Mouse (Mus musculus): Measurements from ENCODE around the gene Ambra1.

Ambra1 gene

DNA sequence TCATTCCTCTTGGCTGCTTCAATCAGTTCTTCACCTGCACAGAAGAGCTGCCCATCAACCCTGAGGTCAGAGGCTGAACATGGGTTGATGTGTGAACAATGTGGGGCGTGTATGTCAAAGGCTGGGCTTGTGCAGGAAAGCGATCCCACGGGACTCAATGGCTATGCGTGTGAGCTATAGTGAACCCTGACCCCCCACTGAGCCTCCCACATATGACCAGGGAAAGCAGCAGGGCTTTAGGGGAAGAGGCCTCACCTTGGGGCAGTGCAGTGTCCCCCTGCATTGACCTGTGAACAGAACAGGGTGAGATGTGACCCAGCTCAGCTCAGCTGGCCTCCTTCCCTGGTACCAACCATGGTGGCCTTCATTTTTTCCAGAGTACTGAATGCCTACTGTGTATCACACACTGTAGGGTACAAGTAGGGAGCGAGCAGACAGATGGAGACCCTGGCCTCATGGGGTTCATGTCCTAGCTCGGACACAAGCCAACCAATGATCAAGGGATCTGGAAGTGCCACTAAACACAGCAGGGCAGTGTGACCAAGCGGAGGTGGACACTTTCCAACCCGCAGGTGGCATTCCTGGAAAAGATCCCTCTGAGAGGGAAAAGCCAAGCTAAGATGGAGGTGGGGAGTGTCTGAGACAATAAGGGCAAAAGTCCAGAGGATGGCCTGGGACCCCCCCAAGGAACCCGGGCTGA is 205.0 kb downstream of the Ambra1 start:
- CTCF ChIA-PET, result no interaction called here

DNA sequence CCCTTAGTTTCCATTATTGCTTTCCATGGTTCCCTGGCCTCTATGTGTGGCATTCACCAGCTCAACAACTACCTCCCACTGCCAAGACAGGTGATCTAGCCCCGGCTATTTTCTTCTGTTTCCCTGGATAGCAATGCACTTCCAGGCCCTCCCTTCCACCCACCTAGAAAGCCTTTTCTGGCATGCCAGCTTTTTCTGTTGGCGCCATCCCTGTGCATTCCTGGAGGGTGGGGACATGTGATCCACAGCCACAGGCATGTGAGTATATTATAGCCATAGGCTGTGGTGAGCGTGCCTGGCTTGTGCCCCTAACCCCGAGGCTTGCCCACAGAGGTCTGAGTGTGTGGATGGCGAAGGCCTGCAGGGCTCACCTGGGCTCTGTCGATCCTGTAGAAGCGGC is 206.2 kb downstream of the Ambra1 start:
- CTCF ChIA-PET, result no interaction called here

DNA sequence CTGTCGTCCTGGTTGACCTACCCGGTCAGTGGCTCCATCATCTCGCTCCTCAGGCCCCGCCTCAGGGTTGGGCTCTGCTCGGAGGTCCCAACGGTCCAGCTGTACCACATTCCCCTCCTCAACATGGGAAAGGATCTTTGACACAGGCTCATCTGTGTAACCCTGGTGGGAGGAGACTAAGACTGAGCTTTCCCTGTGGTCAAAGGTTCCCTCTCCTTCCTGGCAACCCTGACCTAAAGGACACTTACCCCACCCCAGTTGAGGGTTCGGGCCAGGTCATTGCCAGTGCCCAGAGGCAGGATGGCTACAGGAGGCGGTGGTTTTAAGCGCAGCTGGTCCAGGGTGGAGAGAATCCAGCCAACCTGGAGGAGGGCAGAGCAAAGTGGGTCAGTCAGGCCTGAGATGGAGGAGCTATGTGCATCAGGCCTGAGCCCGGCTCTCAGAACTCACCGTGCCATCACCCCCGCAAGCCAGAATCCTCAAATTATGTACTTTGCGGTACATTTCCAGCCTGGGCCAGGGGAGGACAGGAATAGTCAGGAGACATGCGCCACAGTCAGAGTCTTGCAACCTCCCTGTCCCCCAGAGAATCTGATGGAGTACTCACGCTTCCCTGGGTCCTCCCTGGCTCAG is 209.5 kb downstream of the Ambra1 start:
- CTCF ChIA-PET, result no interaction called here

DNA sequence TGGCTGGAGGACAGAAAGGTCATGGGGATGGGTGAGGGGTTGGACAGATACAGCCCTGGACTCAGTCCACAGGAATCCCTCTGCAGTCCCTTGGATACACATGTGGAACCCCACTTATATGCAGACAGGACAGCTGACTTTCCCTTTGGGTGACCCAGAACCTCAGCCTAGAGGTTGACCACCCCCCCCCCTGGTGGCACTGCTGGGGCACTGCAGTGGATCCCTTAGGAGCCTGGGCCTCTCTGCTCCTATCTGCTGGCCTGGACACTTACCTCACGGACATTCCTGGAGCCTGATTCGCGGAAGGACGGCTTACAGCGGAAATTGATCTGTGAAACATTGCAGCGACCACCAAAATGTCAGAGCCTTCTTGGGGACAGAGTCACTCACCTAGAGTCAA is 212.4 kb downstream of the Ambra1 start:
- CTCF ChIA-PET, result interaction anchor here (0.6 to 1.0 kb wide), 2 partner anchors 13 to 32 kb away, joined by 3 to 5 read pairs; no protein-coding TSS in a partner anchor

DNA sequence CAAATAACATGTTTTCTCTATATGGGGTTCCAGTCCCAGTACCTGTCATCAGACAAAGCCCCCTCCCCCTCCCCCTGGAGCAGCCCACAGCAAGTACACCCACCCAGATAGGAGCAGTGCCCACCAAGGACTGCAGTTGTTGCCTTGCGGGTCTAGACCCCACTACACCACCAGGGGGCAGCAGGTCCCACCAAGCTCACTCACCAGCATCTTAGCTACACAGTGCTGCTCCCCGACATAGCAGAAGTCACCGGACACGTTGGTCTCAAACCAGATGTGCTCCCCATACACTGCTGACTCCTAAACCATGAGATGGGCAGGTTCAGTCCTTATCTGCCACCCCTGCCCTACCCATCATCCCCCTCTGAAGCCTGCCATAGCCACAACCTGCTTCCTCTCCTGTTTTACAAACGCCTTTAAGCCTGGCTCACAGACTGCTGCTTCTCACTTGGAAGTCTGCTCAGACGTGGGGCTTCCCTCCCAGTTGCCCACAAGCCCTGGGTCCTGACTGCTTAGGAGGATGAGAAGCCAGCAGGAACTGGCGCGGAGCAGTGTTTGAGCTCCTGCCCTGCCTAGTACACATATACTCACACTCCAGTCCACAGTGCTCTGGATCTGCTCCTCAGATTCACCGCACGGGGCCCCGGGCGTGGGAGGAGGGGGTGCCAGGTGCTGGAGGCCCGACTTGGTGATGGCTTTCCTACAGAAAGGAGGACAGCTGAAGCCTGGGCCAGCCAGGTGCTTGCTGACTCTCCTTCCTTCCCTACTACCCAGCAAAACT is 214.4 kb downstream of the Ambra1 start:
- CTCF ChIA-PET, result interaction anchor here (1.0 to 1.6 kb wide), 4 partner anchors 10 to 44 kb away, joined by 3 to 5 read pairs (median 4); no protein-coding TSS in a partner anchor

DNA sequence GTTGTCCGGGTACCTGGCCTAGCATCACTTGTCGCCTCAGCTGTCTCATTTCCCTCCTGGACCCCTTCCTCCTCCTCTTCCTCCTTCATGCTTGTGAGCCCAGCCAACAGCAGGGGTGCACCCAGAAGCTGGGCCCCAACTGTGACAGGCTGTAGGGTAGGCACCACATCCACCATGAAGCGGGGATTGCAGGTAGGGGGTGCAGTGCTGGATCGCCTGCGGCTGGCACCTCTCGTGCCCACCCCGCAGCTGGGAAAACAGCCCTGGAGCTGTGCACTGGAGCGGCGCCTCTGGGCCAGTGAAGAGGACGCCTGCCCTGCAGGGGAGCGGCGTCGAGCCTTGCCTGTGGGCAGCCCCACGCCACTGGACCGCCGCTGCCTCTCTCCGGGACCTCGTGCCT is 215.5 kb downstream of the Ambra1 start, which contains the start of gene Gm9821:
TSS of gene Gm9821 (plus strand) at position 221 of the 400 bp plus-strand sequence.
- CTCF ChIA-PET, result no interaction called here

DNA sequence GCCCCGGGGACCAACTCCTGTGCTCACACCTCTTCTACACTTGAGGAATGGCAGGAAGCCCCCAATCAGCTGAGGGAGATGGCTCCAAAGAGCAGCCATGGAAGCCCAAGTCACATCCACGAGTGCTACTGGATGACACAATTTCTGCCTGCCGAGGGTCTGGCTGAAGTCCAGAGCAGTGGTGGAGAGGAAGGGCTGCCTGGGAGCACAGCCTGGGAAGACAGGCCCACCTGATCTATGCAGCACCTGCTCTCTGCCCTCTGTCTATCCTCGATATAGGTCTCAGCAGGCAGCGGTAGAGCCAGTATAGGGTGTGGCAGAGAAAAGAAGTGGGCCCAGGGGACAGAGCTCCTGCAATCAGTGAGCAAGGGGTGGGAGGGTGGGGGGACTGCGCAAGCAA is 216.9 kb downstream of the Ambra1 start:
- CTCF ChIA-PET, result interaction anchor here (0.7 kb wide), 1 partner anchor 18 kb away, joined by 4 read pairs; no protein-coding TSS in a partner anchor

DNA sequence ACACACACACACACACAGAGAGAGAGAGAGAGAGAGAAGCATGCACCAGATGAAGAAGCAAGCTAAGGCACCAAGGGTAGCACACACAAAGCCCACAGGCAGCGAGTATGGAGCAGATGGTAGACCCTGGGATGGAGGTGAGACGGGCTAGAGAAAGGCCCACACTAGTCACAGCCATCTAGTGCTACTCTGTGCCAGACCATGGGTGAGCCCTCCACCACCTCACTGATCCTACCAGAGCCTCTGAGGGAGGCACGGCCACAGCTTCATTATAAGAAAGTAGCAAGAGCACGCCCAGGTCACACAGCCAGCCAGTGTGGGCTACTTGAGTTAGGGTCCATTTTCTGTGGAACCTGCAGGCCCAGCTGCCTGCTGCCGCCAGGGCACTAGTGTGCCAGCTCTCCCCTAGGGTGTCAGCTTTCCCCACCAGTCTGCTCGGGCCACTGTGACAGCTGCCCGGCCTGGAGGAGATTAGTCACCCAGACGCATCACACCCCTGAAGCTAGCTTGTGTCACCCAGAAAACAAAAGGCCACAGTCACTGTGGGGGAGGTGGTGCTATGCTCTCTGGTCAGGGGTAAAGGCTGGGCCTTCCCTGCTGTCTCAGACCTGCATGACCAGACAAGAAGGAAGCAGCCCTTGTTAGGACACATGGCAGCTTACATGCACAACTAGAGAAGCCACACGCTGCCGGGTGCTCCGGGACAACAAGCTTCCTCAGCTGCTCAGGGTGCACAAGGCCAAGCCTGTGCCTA is 217.6 kb downstream of the Ambra1 start:
- CTCF ChIA-PET, result interaction anchor here (0.7 to 0.9 kb wide), 2 partner anchors 13 to 17 kb away, joined by 4 to 12 read pairs; no protein-coding TSS in a partner anchor

DNA sequence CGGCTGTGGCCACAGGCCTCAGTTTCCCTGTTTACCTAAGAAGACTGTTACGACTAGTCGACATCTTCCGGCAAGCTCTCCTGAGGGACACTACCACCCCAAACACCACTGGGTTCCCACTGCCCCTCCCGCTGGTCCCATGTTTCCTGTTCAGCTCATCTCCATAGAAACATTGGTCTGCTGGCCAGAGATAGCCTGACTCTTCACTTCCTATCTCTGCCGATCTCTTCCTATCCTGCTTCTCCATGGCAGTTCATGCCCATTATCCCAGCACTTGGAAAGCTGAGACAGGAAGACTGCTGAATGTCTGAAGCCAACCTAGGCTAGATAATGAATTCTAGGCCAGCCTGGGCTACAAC is 218.2 kb downstream of the Ambra1 start:
- CTCF ChIA-PET, result interaction anchor here (0.9 kb wide), 1 partner anchor 13 kb away, joined by 12 read pairs; no protein-coding TSS in a partner anchor

DNA sequence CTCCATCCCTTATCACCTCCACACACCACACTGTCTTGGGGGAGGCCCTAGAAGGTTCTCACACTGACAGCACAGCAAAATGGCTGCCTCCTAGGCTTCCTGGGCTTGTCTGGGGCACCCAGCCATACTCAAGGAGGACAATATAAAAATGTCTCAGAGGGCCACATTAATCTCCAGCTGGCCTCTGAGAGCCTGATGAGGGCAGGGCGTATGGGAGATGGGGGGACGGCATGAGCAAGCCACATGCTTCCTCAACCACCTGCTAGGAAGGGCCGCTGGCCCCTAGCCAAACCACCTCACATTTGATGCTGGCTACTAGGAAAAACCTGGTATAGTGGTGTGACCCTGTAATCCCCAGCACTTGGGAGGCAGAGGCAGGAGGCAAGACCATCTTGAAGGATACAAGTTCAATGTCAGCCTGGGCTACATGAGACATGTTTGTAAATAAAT is 218.9 kb downstream of the Ambra1 start:
- CTCF ChIA-PET, result no interaction called here

DNA sequence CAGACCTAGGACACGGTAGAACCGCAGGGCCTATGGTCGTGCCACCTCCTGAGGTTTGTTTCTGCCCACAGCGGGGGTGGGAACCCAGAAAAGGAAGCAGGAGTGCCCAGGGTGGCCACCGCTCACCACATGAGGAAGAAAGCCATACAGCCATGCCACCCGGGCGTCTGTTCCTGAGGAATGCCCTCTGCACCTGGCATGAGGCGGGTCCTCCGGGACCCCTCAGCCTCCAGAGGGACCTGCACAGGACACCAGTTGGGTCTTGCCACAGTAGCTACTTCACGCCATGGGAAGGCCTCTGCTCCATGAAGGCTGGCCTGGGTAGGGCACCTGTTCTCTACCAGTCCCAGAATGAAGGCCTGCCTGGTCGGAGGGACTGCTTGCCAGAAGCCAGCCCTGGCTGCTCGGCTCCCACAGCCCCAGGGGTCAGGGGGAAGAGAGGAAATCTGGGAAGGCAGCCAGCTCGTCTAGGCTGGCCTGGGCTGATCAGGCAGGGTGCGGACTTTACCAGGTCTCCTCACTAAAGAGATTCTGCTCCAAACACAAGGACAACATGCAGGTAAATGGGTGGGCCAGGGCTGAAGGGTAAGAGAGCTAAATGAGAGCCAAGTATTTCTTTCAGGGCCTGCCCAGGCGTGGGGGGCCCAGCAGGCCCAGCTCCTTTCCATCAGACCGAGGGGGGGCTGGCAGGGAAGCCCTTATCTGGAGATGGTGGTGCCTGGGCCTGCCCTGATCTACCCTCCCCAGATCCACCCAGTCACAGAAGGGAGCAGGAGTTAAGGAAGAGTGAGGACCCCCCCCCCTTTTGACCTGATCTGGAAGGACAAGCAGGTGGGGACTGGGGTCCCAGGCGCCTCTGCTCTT is 219.7 kb downstream of the Ambra1 start:
- CTCF ChIA-PET, result interaction anchor here (0.5 kb wide), 1 partner anchor 17 kb away, joined by 5 read pairs; the partner anchor contains the start of gene Mdk

DNA sequence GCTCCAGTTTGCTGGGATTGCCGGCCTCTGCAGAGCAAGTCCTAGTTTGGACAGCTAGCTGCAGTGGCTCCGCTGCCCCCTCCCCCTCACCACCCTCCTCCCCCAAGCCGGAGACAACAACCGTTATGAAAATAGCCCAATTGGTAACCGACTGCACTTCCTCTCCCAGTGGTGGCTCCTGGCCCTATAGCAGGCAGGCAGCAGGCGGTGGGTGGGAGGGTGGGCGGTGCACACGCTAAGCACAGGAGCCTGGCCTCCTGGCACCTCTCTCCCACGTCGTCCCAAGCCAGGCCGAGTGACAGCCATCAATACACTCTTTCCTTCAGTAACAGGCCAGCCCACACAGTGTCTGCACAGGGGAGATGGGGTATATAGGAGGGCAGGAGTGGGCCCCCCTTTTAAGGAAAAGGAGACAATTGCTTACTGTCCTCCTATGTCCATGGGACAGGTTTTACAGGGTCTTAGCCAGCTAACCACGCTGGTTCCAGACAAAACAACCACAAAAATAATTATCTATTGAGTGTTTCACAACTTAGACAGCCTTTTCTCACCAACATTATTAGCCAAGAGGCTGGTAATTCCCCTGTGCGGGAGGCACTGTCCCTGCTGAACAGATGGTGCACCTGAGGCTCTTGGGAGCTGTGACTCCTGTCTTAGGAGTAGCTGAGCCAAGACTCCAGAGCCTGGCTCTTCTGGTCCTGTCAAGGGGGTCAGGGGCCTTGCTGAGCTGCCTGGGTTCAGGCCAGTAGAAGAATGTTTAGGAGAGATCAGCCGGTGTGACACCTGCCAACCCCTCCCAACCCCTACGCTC is 220.5 kb downstream of the Ambra1 start:
- CTCF ChIA-PET, result no interaction called here

DNA sequence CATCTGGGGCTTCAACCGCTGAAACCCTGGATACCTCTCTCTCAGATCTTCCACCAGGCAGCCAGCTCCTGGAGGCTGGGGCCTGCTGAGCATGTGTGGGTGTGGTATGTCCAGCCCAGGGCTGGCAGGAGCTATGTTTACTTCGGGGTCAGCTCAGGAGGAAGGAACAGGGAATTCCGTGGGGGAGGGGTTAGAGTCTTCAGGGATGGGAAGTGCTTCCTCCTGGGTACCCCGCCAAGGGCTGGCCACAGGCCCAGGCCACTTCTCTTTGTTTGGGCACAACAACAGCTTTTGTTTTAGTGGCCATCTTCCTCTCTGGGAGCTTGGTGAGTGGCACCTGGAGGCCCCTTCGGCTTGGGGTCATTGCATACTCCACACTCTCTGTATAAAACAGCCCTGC is 223.9 kb downstream of the Ambra1 start:
- CTCF ChIA-PET, result interaction anchor here (1.5 kb wide), 1 partner anchor 10 kb away, joined by 4 read pairs; no protein-coding TSS in a partner anchor

DNA sequence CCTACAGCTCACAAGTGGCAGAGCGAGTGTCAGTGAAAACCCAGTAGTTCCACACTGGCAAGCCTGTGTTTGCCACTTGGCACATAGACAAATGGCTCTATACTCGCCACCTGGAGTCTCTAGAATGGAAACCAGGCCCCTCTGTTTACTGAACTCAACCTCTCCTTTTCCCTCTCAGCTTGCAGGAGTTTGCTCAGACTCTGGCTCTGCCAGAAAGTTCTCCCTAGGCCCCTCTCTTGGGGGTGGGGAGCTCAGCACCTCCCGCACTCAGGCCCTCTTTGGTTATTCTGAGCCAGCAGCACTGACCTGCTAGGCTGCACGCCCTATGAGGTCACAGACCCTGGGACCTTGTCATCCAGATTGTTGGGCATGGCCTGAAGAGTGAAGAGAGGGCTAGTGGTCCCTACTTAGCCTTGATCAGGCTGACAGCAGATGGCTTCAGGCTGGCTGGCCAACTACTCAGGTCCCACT is 225.2 kb downstream of the Ambra1 start:
- CTCF ChIA-PET, result interaction anchor here (1.5 kb wide), 1 partner anchor 11 kb away, joined by 4 read pairs; no protein-coding TSS in a partner anchor

DNA sequence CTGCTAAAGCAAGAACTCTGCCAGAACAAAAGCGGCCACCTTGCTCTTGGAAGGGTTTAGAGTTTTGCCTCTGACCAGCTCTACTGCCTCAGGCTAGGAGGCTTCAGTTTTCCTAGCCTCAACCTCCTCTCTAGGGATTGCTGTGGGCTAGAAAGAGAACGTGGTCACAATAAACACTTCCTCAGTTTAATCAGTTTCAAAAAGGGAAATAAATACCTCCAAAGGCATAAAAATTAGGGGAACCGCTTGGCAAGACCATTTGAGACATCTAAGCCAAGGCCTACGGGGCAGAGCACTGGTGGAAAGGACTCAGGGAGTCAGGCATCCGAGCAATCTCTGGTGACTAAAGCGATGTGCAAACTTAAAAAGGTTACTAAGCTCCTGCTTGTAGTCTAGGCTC is 225.9 kb downstream of the Ambra1 start:
- CTCF ChIA-PET, result interaction anchor here (0.6 kb wide), 1 partner anchor 1120 kb away, joined by 3 read pairs; no protein-coding TSS in a partner anchor

DNA sequence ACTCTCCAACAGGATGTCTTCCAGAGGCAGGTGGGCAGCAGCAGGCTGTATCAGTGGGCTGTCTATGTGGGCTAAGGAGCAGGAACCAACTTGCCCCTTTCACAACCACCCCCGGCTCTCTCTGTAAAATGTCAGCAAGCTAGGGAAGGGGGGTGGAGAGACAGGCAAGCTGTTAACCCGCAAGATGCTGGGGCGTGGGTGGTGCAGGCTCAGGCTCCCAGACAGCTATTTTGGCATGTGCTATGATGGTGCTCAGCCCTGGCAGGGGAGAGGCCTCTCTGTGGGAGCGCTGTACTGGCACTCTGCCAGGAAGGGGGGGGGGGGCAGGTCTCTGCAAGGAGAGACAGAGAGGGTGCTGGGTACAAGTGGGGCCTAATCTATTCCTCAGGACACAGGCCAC is 227.2 kb downstream of the Ambra1 start:
- CTCF ChIA-PET, result no interaction called here

DNA sequence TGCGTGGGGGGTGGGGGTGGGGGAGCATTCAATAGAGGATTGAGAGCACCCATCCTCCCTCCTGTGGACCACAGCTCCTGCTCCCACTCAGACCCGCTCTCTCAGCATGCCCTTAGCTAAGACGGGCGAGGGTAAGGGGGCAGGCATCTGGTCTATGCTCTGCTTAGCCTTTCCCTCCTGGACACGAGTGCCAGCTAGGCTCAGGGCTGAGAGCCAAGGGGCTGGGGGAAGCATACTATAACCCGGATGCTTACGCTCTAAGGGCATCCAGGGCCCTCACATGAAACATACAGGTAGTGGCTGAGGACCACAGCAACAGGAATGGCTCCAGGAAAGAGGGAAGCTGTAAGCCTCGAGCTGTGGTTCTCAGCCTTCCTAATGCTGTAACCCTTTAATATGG is 228.1 kb downstream of the Ambra1 start:
- CTCF ChIA-PET, result interaction anchor here (0.7 kb wide), 1 partner anchor 30 kb away, joined by 3 read pairs; no protein-coding TSS in a partner anchor

DNA sequence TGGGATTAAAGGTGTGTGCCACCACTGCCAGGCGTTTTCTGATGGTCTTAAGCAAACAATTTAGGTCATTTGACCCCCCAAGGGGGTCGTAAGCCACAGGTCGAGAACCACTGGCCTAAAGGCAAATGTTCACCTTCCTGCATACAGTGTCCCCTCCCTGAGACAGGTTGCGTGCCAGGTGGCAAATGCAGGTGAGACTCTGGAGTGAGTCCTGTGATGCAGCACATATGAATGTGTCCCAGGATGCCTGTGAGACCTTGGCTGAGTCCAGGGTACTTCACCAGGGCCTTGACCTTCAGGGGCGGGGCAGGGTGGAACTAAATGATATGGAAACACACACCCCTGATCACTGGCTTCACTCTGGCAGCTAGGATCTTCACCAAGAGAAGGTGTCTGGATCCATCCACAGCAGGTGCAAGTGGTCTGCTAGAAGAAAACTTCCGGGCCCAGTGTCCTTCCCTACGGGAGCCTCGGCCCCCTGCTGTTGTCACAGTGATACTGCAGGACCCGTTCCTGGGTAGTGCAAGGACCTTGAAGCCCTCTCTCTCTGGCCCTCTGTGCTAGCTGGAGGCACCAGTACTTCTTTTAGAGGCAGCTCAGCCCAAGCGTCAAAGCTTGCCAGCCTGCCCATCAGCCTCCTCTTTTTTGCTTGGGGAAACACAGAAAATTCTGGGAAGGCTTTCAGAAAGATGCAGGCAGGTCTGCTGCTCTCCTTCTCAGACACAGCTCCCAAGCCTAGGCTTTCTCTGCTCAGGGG is 228.9 kb downstream of the Ambra1 start:
- CTCF ChIA-PET, result interaction anchor here (1.2 kb wide), 1 partner anchor 15 kb away, joined by 5 read pairs; no protein-coding TSS in a partner anchor
